21 mouse cellular contexts compared by ENCODE assay signal in the genomic region with DNA sequence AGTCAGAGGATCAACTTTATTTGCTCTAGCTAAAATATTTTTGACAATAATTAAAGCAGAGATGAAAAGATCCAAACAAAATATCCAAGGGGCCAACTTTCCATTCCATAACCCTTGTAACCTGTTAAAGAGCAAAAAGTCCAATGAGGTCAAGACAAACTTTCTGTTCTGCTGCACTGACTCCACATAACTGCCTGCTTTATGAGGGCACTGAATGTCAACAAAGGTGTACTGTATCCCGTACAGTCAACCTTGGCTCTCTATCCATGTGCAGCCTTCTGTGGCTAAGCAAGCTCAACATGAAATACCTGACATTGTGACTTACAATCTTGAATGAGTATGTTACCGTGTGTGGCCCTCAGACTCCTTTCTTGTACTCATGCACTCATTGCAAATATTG.
"Had no signal": no experiment of that assay in that cellular context is flagged by ENCODE, and none has a peak within 500 bp of the region (broad histone marks: within the 10 kb centered on the region; RNA-seq: fewer than 3 reads in every experiment).

No protein-coding gene starts in this region.

- H3K4me3 ChIP-seq: heart, embryonic 13.5 days; heart, embryonic 15.5 days; hindbrain, embryonic 13.5 days; hindbrain, embryonic 15.5 days; limb, embryonic 13.5 days; limb, embryonic 15.5 days; liver, embryonic 12.5 days had no signal

- H3K4me1 ChIP-seq: heart, embryonic 13.5 days; heart, embryonic 15.5 days; hindbrain, embryonic 15.5 days; limb, embryonic 15.5 days; liver, embryonic 12.5 days had no signal

- H3K4me2 ChIP-seq: heart, embryonic 11.5 days; heart, embryonic 13.5 days; heart, embryonic 15.5 days; hindbrain, embryonic 13.5 days; hindbrain, embryonic 15.5 days; limb, embryonic 13.5 days; limb, embryonic 15.5 days; liver, embryonic 12.5 days had no signal

- H3K9ac ChIP-seq: forebrain, postnatal 0 days; heart, embryonic 13.5 days; heart, embryonic 15.5 days; hindbrain, embryonic 13.5 days; hindbrain, embryonic 15.5 days; limb, embryonic 13.5 days; limb, embryonic 15.5 days; liver, embryonic 12.5 days; liver, embryonic 14.5 days had no signal

- DNase-seq: forebrain, postnatal 0 days; gastrocnemius, postnatal 14 days; gastrocnemius, postnatal 36 days; heart, adult 18-20 months; heart, postnatal 14 days; heart, postnatal 36 days; layer of hippocampus, adult 9-11 months; layer of hippocampus, postnatal 36 days; left cerebral cortex, postnatal 4 days; lung, adult 18-20 months had no signal

- H3K9me3 ChIP-seq: heart, embryonic 13.5 days; heart, embryonic 15.5 days; hindbrain, embryonic 13.5 days; hindbrain, embryonic 15.5 days; limb, embryonic 13.5 days; limb, embryonic 15.5 days; liver, embryonic 12.5 days had no signal

- H3K27ac ChIP-seq: heart, embryonic 13.5 days; heart, embryonic 15.5 days; hindbrain, embryonic 13.5 days; hindbrain, embryonic 15.5 days; hindbrain, postnatal 0 days; limb, embryonic 13.5 days; limb, embryonic 15.5 days; liver, embryonic 12.5 days; liver, embryonic 14.5 days had no signal

- H3K27me3 ChIP-seq: heart, embryonic 13.5 days; heart, embryonic 15.5 days; hindbrain, embryonic 13.5 days; hindbrain, embryonic 15.5 days; limb, embryonic 13.5 days; limb, embryonic 15.5 days; liver, embryonic 12.5 days had no signal

- ATAC-seq: forebrain, postnatal 0 days; hindbrain, postnatal 0 days; intestine, embryonic 16.5 days; liver, embryonic 12.5 days had no signal

- H3K36me3 ChIP-seq: heart, embryonic 13.5 days; heart, embryonic 15.5 days; hindbrain, embryonic 13.5 days; hindbrain, embryonic 15.5 days; limb, embryonic 13.5 days; limb, embryonic 15.5 days; liver, embryonic 12.5 days had no signal
